Mouse (Mus musculus) E14TG2a.4 (cell line): ENCODE measurements around the gene A730049H05Rik.

Source experiments
- CTCF ChIP-seq: conservative IDR thresholded peaks from 2 replicates; pipeline ENCODE4 v1.5.1; 2014; ENCODE audit warnings: low read length
- NANOG ChIP-seq: IDR thresholded peaks from 2 replicates; pipeline ENCODE4 v1.6.1; 2014; ENCODE audit warnings: borderline replicate concordance, low read length, mixed read lengths
- POU5F1 ChIP-seq: IDR thresholded peaks from 2 replicates; pipeline ENCODE4 v1.6.1; 2014; ENCODE audit warnings: low read length, borderline replicate concordance

DNA sequence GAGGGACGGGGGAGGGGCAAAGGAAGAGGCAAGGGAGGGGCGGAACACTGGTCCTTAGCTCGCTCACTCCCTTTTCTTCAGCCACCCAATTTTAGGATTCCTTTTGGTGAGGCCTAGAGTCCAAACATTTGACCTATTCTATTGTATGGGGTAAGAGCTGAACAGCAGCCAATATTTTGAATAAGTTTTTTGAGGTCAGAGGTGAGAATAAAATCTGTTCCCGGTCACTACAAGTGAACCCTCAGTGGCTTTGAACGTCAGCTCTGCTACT lies 36.4 kb upstream of the A730049H05Rik start:
- TF ChIP-seq CTCF (no peak), POU5F1 (no peak), NANOG (no peak)
